Mouse (Mus musculus) spleen, postnatal 10 days (tissue): ENCODE measurements around the gene Cald1.

Source experiments
- DNase-seq, 2 experiments: peaks; one replicate each; pipeline ENCODE4 v3.0.0; 2021 to 2022; ENCODE audit warnings: low spot score in 2 of 2

Gene Cald1

GRCm38 (mm10) chr6:34668739-34669254 is 70.5 kb downstream of the Cald1 start:
- DNase-seq, result no peak

GRCm38 (mm10) chr6:34671355-34671754 is 73.1 kb downstream of the Cald1 start:
- no peak for DNase-seq

- DNase-seq, result no peak
These were observed 76.1 kb downstream of the Cald1 start for GRCm38 (mm10) chr6:34674416-34674815.

GRCm38 (mm10) chr6:34674897-34675296 is 76.6 kb downstream of the Cald1 start:
- DNase-seq, result no peak

- DNase-seq, result no peak
These were observed 83.8 kb downstream of the Cald1 start for GRCm38 (mm10) chr6:34682126-34682525.

- DNase-seq, result no peak
These were observed 86.6 kb downstream of the Cald1 start for GRCm38 (mm10) chr6:34684886-34685285.

GRCm38 (mm10) chr6:34688971-34689370 is 90.7 kb downstream of the Cald1 start:
- no peak for DNase-seq

- no peak for DNase-seq
These were observed 93.1 kb downstream of the Cald1 start for GRCm38 (mm10) chr6:34691416-34691815.

GRCm38 (mm10) chr6:34694096-34694495 is 95.8 kb downstream of the Cald1 start:
- DNase-seq, result no peak

- DNase-seq, result no peak
These were observed 105.3 kb downstream of the Cald1 start for GRCm38 (mm10) chr6:34703421-34704120.

GRCm38 (mm10) chr6:34707521-34707920 is 109.2 kb downstream of the Cald1 start:
- no peak for DNase-seq

GRCm38 (mm10) chr6:34708650-34709265 is 110.5 kb downstream of the Cald1 start:
- DNase-seq, result no peak

- DNase-seq, result no peak
These were observed 111.0 kb downstream of the Cald1 start for GRCm38 (mm10) chr6:34709289-34709688.

- no peak for DNase-seq
These were observed 111.8 kb downstream of the Cald1 start for GRCm38 (mm10) chr6:34709946-34710682.

- no peak for DNase-seq
These were observed 112.5 kb downstream of the Cald1 start for GRCm38 (mm10) chr6:34710848-34711247.

GRCm38 (mm10) chr6:34711620-34712019 is 113.3 kb downstream of the Cald1 start:
- DNase-seq, result no peak

GRCm38 (mm10) chr6:34713169-34713568 is 114.9 kb downstream of the Cald1 start:
- no peak for DNase-seq

- DNase-seq, result no peak
These were observed 115.5 kb downstream of the Cald1 start for GRCm38 (mm10) chr6:34713777-34714176.

- no peak for DNase-seq
These were observed 116.3 kb downstream of the Cald1 start for GRCm38 (mm10) chr6:34714612-34715011.

- no peak for DNase-seq
These were observed 118.0 kb downstream of the Cald1 start for GRCm38 (mm10) chr6:34716206-34716887.

- DNase-seq, result no peak
These were observed 118.8 kb downstream of the Cald1 start for GRCm38 (mm10) chr6:34716888-34717635.
